Mouse (Mus musculus): ENCODE data around the gene Slu7. TPM values are rescaled to one million over a fixed set of nuclear protein-coding genes. Genes with fewer than 3 reads are reported as not detected.

The Slu7 gene
- 10 to 100 TPM; 26.2 to 27.0 TPM for total RNA-seq (2021)

- peak; percentile 21 for DNase-seq (ENCODE audit: low spot score)
- intact Hi-C loops (cut with DNase I): no loop called here
Measured at GRCm38 (mm10) chr11:43433254-43434023, at the start of gene Slu7. Gene Slu7, plus strand, starts transcription at chr11:43433744.

- intact Hi-C loops (cut with DNase I): no loop called here
- peak; percentile 31 for DNase-seq (ENCODE audit: low spot score)
Measured at GRCm38 (mm10) chr11:43385055-43385649, 48.4 kb upstream of the Slu7 start.

- intact Hi-C loops (cut with DNase I): no loop called here
- no peak for DNase-seq (ENCODE audit: low spot score)
Measured at GRCm38 (mm10) chr11:43385716-43386115, 47.8 kb upstream of the Slu7 start.

GRCm38 (mm10) chr11:43387004-43387880 is 46.3 kb upstream of the Slu7 start:
- DNase-seq (ENCODE audit: low spot score): no peak
- intact Hi-C loops (cut with DNase I): no loop called here

- DNase-seq (ENCODE audit: low spot score): no peak
- intact Hi-C loops (cut with DNase I): no loop called here
Measured at GRCm38 (mm10) chr11:43388122-43389097, 45.1 kb upstream of the Slu7 start.

GRCm38 (mm10) chr11:43389118-43389517 is 44.4 kb upstream of the Slu7 start:
- no peak for DNase-seq (ENCODE audit: low spot score)
- intact Hi-C loops (cut with DNase I): no loop called here

- DNase-seq (ENCODE audit: low spot score): no peak
- intact Hi-C loops (cut with DNase I): no loop called here
Measured at GRCm38 (mm10) chr11:43392757-43393156, 40.8 kb upstream of the Slu7 start.

GRCm38 (mm10) chr11:43393325-43393724 is 40.2 kb upstream of the Slu7 start:
- intact Hi-C loops (cut with DNase I): no loop called here
- no peak for DNase-seq (ENCODE audit: low spot score)

- no peak for DNase-seq (ENCODE audit: low spot score)
- intact Hi-C loops (cut with DNase I): no loop called here
Measured at GRCm38 (mm10) chr11:43395073-43395948, 38.2 kb upstream of the Slu7 start.

- intact Hi-C loops (cut with DNase I): no loop called here
- no peak for DNase-seq (ENCODE audit: low spot score)
Measured at GRCm38 (mm10) chr11:43396246-43396645, 37.3 kb upstream of the Slu7 start.

- intact Hi-C loops (cut with DNase I): no loop called here
- DNase-seq (ENCODE audit: low spot score): no peak
Measured at GRCm38 (mm10) chr11:43396672-43397071, 36.9 kb upstream of the Slu7 start.

- intact Hi-C loops (cut with DNase I): no loop called here
- no peak for DNase-seq (ENCODE audit: low spot score)
Measured at GRCm38 (mm10) chr11:43399297-43399696, 34.2 kb upstream of the Slu7 start.

GRCm38 (mm10) chr11:43400131-43400530 is 33.4 kb upstream of the Slu7 start:
- intact Hi-C loops (cut with DNase I): no loop called here
- no peak for DNase-seq (ENCODE audit: low spot score)

GRCm38 (mm10) chr11:43404150-43404807 is 29.3 kb upstream of the Slu7 start:
- DNase-seq (ENCODE audit: low spot score): no peak
- intact Hi-C loops (cut with DNase I): no loop called here

GRCm38 (mm10) chr11:43408888-43409287 is 24.7 kb upstream of the Slu7 start:
- no peak for DNase-seq (ENCODE audit: low spot score)
- intact Hi-C loops (cut with DNase I): no loop called here

GRCm38 (mm10) chr11:43410291-43410690 is 23.3 kb upstream of the Slu7 start:
- intact Hi-C loops (cut with DNase I): no loop called here

GRCm38 (mm10) chr11:43411413-43411812 is 22.1 kb upstream of the Slu7 start:
- intact Hi-C loops (cut with DNase I): no loop called here
- DNase-seq (ENCODE audit: low spot score): peak; percentile 2

More at GRCm38 (mm10) chr11:43410291-43410690, 23.3 kb upstream of the Slu7 start:
- no peak for DNase-seq (ENCODE audit: low spot score)

Data from heart, postnatal 25 days (tissue).